Mouse (Mus musculus) forebrain, embryonic 11.5 days (tissue): ENCODE data around the gene Ick. TPM values are rescaled to one million over a fixed set of nuclear protein-coding genes. Genes with fewer than 3 reads are reported as not detected.
"Not testable (repeated sequence)": the region's sequence is repeated elsewhere in the genome, so short reads cannot be mapped to it uniquely, and the experiment has no call there.

ENCODE experiments used
- ATAC-seq: fragments of 200-750 bp; cut with Nextera tagmentation; replicated peaks from 2 replicates; pipeline ENCODE4 v1.8.0; 2017; ENCODE audit warnings: moderate TSS enrichment; ENCODE audit not compliant: low FRiP score
- DNase-seq: peaks from one replicate; pipeline ENCODE4 v3.0.0-alpha.2; 2017; ENCODE audit warnings: low spot score
- H3K27ac ChIP-seq: fragments of 300-500 bp; sonication (generic); 2 replicates; pipeline ENCODE4 v1.5.1; 2014; ENCODE audit warnings: low read depth, low read length
- H3K27me3 ChIP-seq: fragments of 300-500 bp; sonication (generic); 2 replicates; pipeline ENCODE4 v1.6.1; 2014; ENCODE audit warnings: mild to moderate bottlenecking, low read length, mixed read lengths; ENCODE audit not compliant: control insufficient read depth, insufficient read depth
- H3K36me3 ChIP-seq: fragments of 300-500 bp; sonication (generic); 2 replicates; pipeline ENCODE4 v1.6.1; 2014; ENCODE audit warnings: mild to moderate bottlenecking, low read length, moderate library complexity, mixed read lengths; ENCODE audit not compliant: control insufficient read depth, insufficient read depth
- H3K4me1 ChIP-seq: fragments of 300-500 bp; sonication (generic); replicated peaks from 2 replicates; pipeline ENCODE4 v1.6.1; 2014; ENCODE audit warnings: low read length, mixed read lengths; ENCODE audit not compliant: control insufficient read depth, insufficient read depth
- H3K4me2 ChIP-seq: fragments of 300-500 bp; sonication (generic); 2 replicates; pipeline ENCODE4 v1.6.1; 2014; ENCODE audit warnings: low read depth, mild to moderate bottlenecking, low read length, moderate library complexity, mixed read lengths; ENCODE audit not compliant: severe bottlenecking
- H3K4me3 ChIP-seq: fragments of 300-500 bp; sonication (generic); 2 replicates; pipeline ENCODE4 v1.5.1; 2014; ENCODE audit warnings: low read depth, low read length
- H3K9ac ChIP-seq: fragments of 300-500 bp; sonication (generic); 2 replicates; pipeline ENCODE4 v1.6.1; 2014; ENCODE audit warnings: low read length
- H3K9me3 ChIP-seq: fragments of 300-500 bp; sonication (generic); 2 replicates; pipeline ENCODE4 v1.6.1; 2016; ENCODE audit warnings: low read length, mixed read lengths; ENCODE audit not compliant: control insufficient read depth
- WGBS: fragments of 180-500 bp; shearing (Covaris S2); extraction: QIAGEN DNeasy Blood & Tissue Kit; methylation state at CpG from one replicate; pipeline ENCODE4 v1.1.7; 2014; 5-methylcytosine and 5-hydroxymethylcytosine counted together
- polyA plus RNA-seq: library from polyadenylated mRNA; unstranded; fragments of >200 nt; fragmentation: Nextera tagmentation; extraction: Ambion mirVana; gene quantifications from 2 replicates; pipeline ENCODE4 v1.2.1, GENCODE M21; 2014

The Ick gene
- polyA plus RNA-seq, 1 experiment from 2014 or later: 35.0 TPM

GRCm38 (mm10) chr9:78178197-78178596 lies 69.2 kb downstream of the Ick start:
- 80% methylated on average over 5 of the region's 5 CpGs for WGBS
- H3K4me2 ChIP-seq: no peak overlapping the region
- 0 out of 2 replicates have a peak, but pooled peaks cover 4% of the 10 kb centered on the region for H3K4me1 ChIP-seq
- no peak overlapping the region for H3K4me3 ChIP-seq
- H3K27me3 ChIP-seq: no peaks in the 10 kb centered on the region
- H3K27ac ChIP-seq: no peak overlapping the region
- no peaks in the 10 kb centered on the region for H3K36me3 ChIP-seq
- ATAC-seq (no peak), DNase-seq (no peak)
- no peaks in the 10 kb centered on the region for H3K9me3 ChIP-seq
- H3K9ac ChIP-seq: no peak overlapping the region

- DNase-seq (no peak), ATAC-seq (no peak)
- H3K27ac ChIP-seq: no peak overlapping the region
- no peaks in the 10 kb centered on the region for H3K36me3 ChIP-seq
- no peaks in the 10 kb centered on the region for H3K27me3 ChIP-seq
- H3K4me2 ChIP-seq: no peak overlapping the region
- 0 out of 2 replicates have a peak, but pooled peaks cover 4% of the 10 kb centered on the region for H3K4me1 ChIP-seq
- H3K9ac ChIP-seq: no peak overlapping the region
- H3K4me3 ChIP-seq: no peak overlapping the region
- 90% methylated on average over 2 of the region's 2 CpGs for WGBS
- no peaks in the 10 kb centered on the region for H3K9me3 ChIP-seq
Observed at GRCm38 (mm10) chr9:78179071-78179470, 70.1 kb downstream of the Ick start.

- not testable (repeated sequence) for H3K9me3 ChIP-seq, H3K4me2 ChIP-seq, H3K27ac ChIP-seq, H3K36me3 ChIP-seq, ATAC-seq, H3K4me1 ChIP-seq, DNase-seq, H3K4me3 ChIP-seq, H3K9ac ChIP-seq, H3K27me3 ChIP-seq
- 86% methylated on average over 4 of the region's 7 CpGs for WGBS
Observed at GRCm38 (mm10) chr9:78182474-78182873, 73.5 kb downstream of the Ick start, which contains the start of gene Gsta4. Gsta4 (plus strand) TSS chr9:78182774.

GRCm38 (mm10) chr9:78185686-78186085 lies 76.7 kb downstream of the Ick start:
- WGBS: 90% methylated on average over 9 of the region's 9 CpGs
- Histone ChIP-seq H3K4me3 (no peak overlapping the region), H3K4me1 (no peaks in the 10 kb centered on the region), H3K27ac (no peak overlapping the region), H3K36me3 (no peaks in the 10 kb centered on the region), H3K9ac (no peak overlapping the region), H3K4me2 (no peak overlapping the region), H3K27me3 (no peaks in the 10 kb centered on the region), H3K9me3 (no peaks in the 10 kb centered on the region)
- DNase-seq: peak; percentile 7
- ATAC-seq: no peak

GRCm38 (mm10) chr9:78188910-78189309 lies 79.9 kb downstream of the Ick start:
- DNase-seq (peak; percentile 22), ATAC-seq (no peak)
- no peaks in the 10 kb centered on the region for H3K27me3 ChIP-seq
- peaks cover 5% of the 10 kb centered on the region; the same call in 1 of the 2 replicates for H3K4me1 ChIP-seq
- H3K9me3 ChIP-seq: no peaks in the 10 kb centered on the region
- H3K9ac ChIP-seq: no peak overlapping the region
- no peak overlapping the region for H3K27ac ChIP-seq
- no peak overlapping the region for H3K4me2 ChIP-seq
- 85% methylated on average over 8 of the region's 8 CpGs for WGBS
- no peak overlapping the region for H3K4me3 ChIP-seq
- no peaks in the 10 kb centered on the region for H3K36me3 ChIP-seq

- WGBS: 2% methylated on average over 19 of the region's 19 CpGs
- H3K4me3 ChIP-seq: peak overlapping the region; percentile 37
- H3K4me1 ChIP-seq: peaks cover 5% of the 10 kb centered on the region; the same call in 1 of the 2 replicates
- DNase-seq: peak; percentile 51
- no peaks in the 10 kb centered on the region for H3K9me3 ChIP-seq
- H3K27ac ChIP-seq: no peak overlapping the region
- peak overlapping the region; percentile 60 for H3K4me2 ChIP-seq
- H3K9ac ChIP-seq: peak overlapping the region; percentile 28
- peak; percentile 1; the same call in 1 of the 2 replicates for ATAC-seq
- H3K36me3 ChIP-seq: no peaks in the 10 kb centered on the region
- no peaks in the 10 kb centered on the region for H3K27me3 ChIP-seq
Observed at GRCm38 (mm10) chr9:78190651-78191634, 82.0 kb downstream of the Ick start.

GRCm38 (mm10) chr9:78191736-78192135 lies 82.7 kb downstream of the Ick start:
- H3K9me3 ChIP-seq: no peaks in the 10 kb centered on the region
- DNase-seq: peak; percentile 88
- peaks cover 5% of the 10 kb centered on the region; the same call in 1 of the 2 replicates for H3K4me1 ChIP-seq
- under 1% methylated on average over 18 of the region's 18 CpGs for WGBS
- no peaks in the 10 kb centered on the region for H3K36me3 ChIP-seq
- H3K27me3 ChIP-seq: no peaks in the 10 kb centered on the region
- H3K9ac ChIP-seq: peak overlapping the region; percentile 28
- ATAC-seq: peak; percentile 67
- no peak overlapping the region for H3K27ac ChIP-seq
- peak overlapping the region; percentile 37 for H3K4me3 ChIP-seq
- H3K4me2 ChIP-seq: peak overlapping the region; percentile 60

- Histone ChIP-seq H3K4me1 (peaks cover 5% of the 10 kb centered on the region; the same call in 1 of the 2 replicates), H3K9ac (no peak overlapping the region), H3K27ac (no peak overlapping the region), H3K27me3 (no peaks in the 10 kb centered on the region), H3K4me3 (no peak overlapping the region), H3K4me2 (no peak overlapping the region), H3K9me3 (no peaks in the 10 kb centered on the region), H3K36me3 (no peaks in the 10 kb centered on the region)
- DNase-seq (peak; percentile 52), ATAC-seq (peak; percentile 42)
- 49% methylated on average over 9 of the region's 9 CpGs for WGBS
Observed at GRCm38 (mm10) chr9:78193902-78194597, 85.1 kb downstream of the Ick start.
